Mouse (Mus musculus) thymus, postnatal 10 days (tissue): ENCODE measurements around the gene Ccl22.

ENCODE experiments used
- DNase-seq, 2 experiments: peaks; one replicate each; pipeline ENCODE4 v3.0.0; 2021; ENCODE audit warnings: low spot score in 2 of 2

Gene Ccl22

DNA sequence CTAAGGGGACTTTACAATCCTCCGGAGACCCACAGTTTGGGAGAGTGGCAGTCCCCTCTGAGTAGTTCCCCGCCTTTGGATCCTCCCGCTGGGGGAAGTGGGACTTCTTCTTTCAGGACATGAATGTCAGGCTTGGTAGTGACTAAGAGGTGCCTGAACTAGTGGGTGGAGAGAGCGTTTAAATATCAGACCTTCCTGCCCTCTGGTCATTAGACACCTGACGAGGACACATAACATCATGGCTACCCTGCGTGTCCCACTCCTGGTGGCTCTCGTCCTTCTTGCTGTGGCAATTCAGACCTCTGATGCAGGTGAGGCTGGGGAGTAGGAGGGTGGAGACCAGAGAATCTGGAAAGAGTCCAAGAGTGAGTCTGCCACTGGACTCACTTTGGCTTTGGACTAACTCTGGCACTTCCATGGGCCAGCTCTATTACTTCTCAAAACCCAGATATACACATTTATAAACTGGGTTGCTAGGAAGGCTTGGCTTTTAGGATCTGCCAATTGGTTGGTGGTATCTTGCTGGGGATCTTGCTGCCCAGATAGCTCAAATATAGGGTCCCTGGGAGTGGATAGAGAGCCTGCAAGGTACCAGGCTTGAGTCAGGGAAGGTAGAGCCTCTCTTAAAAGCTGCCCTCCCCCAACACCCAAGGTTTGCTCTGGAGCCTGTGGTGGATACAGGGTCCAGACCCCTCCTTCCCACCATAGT is at the start of gene Ccl22:
TSS of gene Ccl22 (plus strand) at position 115 of the 709 bp plus-strand sequence.
- DNase-seq: no peak

DNA sequence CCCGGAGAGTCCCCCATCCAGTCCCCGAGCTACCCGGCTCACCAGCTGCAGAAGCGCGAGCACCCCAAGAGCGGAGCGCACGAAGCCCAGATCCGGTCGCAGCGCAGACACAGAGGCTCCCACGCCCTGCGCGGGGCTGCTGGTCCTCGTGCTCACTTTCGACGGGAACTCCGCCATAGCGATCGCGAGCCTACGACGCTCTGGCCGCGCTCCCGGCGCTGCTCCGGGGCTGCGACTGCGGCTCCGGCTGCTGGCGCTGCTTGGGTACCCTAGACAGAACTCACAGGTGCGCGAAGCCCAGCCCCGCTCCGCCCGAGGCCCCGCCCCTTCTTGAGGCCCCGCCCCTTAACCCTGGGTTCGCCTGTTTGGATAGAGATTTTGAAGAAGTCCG is 49.4 kb upstream of the Ccl22 start, which contains the start of gene Pllp:
TSS of gene Pllp (minus strand) at position 285 of the 391 bp plus-strand sequence.
- DNase-seq: peak; percentile 13 to 28

DNA sequence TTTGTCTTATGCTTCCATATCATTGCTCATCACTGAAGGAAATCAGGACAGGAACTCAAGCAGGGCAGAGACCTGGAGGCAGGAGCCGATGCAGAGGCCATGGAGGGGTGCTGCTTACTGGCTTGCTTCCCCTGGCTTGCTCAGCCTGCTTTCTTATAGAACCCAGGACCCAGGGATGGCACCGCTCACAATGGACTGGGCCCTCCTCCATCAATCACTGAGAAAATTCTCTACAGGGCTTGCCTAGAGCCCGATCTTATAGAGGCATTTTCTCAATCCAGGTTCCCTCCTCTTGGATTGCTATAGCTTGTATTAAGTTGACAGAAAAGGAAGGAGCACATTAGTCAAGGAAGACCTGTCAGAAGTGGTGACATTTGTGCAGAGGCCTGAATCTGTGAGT is 48.8 kb upstream of the Ccl22 start:
- no peak for DNase-seq

DNA sequence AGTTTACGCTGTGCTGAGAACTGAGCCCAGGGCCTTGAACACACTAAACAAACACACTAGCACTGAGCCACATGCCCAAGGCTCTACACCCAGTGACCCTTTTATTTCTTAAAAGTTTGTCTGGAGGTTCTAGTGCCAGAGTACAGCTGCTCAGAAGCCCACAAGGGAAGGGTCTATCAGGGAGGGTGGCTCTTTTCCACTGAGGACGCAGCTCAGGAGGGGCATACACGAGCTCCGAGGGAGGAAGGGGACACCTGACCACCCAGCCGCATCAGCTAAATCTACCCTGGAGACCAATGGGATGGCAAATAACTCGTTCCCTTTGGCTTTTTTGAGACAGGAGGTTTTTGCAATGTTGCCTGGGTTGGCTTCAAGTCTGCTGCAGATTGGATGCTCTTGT is 47.4 kb upstream of the Ccl22 start:
- DNase-seq: no peak

DNA sequence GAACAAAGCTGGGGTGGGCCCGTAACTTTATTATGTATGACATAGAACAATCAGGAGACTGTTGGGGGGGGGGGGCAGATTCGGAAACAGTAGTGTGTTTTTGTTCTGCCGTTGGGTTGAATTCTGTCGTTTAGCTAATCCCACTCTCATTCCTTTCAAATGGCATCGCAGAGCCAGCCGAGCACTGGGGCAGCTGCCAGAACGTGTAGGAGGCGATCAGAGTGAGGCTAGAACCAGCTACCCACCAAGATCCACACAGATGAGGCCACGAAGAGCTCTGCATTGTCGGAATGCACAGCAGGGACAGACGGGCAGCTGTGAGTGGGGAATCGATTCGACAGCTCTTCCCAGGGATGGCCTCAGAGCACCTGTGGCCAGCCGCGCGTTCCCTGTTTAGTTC is 46.0 kb upstream of the Ccl22 start:
- DNase-seq: no peak

DNA sequence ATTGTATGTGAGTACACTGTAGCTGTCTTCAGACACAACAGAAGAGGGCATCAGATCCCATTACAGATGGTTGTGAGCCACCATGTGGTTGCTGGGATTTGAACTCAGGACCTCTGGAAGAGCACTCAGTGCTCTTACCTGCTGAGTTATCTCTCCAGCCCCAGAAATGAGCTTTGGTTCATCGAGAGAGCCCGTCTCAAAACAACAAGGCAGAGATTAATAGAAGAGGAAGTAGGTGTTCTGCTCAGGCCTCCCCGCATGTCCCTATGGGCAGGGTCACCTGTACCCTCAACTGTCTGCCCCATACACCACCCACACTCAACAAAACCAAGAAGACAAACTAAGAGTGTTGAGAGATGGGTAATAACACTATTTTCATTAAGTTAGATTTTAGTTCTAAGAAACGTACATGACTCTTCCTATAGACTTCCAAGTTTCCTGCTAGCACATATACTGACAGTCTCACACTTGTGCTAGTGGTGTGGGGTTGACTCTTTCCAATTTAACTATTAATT is 44.9 kb upstream of the Ccl22 start:
- no peak for DNase-seq

DNA sequence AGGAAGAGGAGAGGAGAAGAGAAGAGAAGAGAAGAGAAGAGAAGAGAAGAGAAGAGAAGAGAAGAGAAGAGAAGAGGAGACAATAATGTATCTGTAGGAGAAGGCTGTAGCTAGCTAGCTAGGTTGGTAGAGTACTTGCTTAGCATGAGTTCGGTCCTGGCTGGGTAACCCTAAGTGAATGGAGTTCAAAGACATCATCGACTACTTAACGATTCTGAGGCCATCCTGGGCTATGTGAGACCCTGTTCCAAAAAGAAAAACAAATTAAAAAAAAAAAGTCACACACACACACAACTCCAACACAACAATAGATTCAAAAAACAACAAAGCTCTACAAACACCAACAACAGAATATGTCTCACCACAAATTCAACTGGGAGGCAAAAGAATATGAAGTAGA is 43.2 kb upstream of the Ccl22 start:
- no peak for DNase-seq

DNA sequence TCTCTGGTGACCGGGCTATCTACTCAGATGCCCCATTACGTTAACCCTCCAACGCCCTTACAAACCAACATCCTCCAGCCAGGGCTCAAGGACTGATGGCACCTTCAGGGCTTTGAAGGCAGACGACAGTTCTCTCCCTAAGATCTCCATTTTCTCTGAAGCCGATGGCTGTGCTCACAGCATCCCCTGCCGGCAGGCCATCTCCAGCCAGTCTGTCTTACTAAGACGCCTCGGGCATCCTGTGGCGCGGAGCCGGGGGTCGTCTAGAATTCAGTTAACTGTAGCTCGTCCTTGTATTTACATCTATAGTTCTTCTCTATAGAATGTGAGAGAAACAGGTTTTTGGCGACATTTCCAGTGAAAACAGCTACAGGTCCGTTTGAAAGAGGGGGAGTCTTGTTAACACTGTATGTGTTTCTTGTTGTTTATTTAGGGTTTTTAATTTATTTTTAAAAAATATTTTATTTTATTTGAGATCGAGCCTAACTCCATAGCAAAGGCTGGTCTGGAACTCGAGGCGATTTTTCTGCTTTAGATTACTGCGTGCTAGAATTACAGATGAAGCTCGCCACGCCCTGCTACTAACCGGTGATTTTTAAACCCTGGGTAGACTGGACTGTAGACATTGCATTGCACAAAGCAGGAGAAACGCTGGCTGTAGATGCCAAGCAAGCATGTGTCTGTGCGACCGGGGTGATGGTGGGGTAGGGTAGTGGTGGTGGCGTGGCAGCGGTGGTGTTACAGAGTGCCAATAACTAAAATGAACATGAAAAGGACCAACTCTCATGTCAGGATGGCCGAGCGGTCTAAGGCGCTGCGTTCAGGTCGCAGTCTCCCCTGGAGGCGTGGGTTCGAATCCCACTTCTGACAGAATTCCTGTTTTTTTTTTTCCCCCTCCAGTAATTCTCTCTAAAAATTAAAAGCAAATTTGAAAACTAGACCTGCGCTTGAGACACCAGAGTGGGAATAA is 42.3 kb upstream of the Ccl22 start:
- DNase-seq: peak; percentile 67 to 72

DNA sequence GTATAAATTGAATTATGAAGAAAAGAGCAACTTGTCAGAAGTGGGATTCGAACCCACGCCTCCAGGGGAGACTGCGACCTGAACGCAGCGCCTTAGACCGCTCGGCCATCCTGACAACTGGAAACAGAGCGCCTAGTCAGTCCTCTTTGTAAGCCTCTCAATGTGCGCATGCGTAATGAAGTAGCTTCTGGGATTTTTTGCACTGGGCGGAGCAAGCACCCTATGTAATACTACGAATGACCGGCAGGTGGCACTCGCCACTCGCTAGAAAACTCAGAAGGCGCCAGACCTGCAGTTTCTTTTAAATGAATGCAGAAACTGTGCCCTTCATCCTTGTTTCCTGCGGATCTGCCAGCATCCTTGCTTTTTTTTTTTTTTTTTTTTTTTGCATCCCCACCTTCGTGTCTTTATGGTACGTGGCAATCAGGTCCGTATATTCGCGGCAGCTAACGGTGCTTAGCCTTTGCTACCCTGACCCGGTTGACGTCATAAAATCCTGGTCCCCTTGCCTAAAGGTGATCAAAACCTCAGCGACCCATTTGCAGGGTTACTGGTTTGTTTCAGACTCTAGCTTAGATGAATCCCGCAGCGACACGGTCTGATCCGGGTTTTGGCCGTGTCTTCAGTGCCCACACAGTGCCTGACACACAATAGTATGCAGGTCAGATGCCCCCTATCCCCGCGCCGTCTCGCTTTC is 41.3 kb upstream of the Ccl22 start:
- DNase-seq: peak; percentile 88 to 97

DNA sequence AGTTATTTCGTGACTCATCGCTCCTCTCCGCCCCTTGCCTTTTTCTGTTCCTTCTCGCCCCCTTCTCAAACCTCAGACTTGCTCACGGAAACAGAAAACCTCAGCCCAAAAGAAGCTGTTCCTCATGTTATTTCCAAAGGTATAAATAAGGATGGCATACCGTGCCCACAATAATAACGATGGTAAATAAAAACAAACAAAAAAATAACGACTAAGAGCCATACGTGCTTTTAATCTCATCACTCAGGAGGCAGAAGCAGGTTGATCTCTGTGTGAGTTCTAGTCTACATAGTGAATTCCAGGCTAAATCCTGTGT is 40.8 kb upstream of the Ccl22 start:
- DNase-seq: no peak

DNA sequence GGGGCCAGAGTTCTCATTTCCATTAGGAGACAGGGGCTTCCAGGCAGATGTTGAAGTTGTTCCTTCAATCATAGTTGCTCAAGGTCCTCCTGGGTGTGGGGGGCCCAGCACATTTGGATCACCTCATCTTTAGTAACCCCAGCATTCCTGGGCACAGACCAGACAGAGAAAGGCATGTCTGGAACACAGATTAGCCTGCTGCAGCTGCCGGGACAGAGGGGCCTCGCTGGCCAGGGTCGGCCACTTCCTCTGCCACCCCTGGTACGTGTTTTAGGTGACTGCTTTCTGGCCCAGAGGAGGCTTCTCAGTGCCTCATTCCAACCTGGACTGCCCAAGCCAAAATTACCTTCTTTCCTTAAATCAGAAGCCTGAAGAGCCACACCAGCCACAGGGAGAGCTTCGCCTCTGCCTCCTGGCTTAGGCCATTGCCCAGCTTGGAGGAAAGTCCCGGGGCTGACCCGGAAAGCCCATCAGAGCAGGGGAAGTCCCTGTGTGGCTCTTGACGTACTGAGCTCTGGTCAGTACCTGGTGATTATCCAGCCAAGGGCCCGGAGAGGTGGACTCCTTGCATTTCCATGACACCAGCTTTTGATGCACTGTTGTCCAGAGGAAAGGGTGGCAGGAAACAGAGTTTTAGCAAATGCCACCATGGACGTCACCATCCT is 39.7 kb upstream of the Ccl22 start:
- no peak for DNase-seq

DNA sequence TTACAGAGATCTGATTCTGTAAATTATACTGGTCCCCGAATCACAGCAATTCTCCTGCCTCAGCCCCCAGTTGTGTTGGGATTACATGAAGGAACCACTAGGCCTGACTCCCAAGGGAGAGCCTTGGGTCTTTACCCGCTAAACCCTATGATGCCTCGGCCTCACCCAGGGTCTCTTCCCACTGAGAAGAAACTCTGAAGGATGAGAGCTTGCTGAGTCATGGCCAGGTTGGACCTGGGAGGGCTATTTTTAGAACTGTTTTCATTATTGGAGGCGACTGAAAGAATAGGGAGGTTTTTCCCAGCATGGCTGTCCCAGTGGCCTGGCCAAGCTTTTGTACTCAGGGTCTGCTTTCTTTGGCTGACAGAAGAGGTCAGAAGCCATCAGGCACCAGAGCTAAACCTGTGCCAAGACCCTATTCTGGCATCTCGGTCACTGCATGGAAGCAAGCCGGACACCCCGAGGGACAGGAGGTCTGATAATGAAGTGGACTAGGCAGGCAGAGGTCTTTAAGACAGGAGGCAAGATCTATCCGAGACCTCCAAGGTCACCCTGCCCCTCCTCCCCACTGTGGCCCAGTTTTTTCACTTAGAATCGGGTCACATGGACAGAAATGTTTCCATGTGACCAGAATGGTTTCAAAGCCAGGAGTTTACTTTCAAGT is 38.5 kb upstream of the Ccl22 start:
- no peak for DNase-seq

DNA sequence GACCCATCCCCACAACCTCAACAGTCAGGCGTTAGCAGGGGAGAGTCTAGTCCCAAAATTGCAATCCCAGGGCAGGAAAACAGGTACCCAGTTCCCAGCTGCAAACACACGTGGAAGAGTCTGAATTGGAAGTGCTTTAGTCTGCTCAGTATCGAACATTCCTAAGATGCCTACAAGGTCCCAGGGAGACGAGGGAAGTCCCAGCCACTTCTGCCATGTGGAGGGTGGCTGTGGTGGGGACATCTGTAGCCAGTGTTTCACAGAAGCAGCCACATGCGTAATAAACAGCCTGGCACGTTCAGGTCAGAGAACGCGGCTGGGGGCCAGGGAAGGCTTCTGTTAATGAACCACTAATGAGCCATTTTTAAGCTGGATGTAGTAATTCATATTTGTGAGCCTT is 35.1 kb upstream of the Ccl22 start:
- no peak for DNase-seq

DNA sequence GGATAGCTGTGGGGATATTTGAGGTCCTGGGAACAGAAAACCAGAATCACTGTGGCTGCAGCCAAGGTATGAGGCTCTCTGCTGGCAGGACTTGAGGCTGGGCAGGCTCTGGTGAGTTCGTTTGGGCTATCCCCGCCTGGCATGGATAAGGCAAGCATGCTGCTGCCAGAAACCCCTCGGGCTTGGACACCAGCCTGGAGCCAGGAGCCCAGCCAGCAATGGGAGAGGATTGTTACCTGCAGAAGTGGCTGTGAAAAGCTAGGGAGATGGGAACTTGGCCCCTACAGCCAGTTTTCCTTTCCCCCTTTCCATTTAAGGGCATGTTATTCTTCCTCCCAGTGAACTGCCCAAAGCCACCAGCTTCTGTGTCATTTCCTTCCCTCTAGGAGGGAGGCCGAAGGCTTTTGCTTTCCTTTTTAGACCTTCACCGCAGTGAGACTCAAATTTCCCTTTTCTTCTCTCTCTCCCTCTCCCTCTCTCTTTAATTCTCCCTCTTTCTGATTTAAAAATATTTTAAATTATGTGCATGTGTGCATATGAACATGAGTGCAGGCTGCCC is 34.2 kb upstream of the Ccl22 start:
- DNase-seq: no peak

DNA sequence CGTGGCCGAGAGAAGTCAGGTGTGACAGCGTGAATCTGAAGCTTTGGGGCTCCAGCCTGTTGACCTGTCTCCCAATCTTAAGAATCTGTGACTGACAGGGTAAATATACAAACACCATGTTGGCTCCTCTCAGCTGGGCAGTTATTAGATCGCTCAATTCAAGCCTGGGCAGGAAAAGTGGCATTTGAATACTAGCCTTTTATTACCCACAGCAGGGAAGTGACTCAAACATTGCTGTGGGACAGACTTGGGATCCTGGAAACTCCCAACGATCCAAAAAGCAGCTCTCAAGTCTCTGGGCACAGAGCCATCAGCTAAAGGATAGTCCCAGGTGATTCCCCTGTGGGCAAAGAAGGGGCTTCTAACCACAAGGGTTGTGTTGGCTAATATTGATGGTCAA is 30.8 kb upstream of the Ccl22 start:
- DNase-seq: no peak

DNA sequence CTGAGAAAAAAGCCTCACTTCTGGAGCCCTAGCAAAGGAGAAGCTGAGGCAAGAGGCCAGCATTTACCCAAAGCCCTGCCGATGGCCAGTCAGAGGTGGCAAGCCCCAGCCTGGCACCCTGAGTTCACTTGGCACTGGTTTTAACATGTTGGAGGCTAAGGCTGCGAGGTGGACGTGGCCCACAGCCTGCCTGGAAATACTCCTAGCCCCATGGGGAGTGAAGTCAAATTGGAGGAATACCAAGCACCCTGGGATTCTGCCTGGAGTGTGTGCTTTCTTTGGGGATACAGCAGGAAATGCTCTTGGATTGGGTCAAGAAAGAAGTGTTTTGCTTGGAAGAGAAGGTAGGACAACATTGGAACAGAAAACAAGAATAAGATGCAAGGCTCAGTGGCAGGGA is 29.5 kb upstream of the Ccl22 start:
- no peak for DNase-seq

DNA sequence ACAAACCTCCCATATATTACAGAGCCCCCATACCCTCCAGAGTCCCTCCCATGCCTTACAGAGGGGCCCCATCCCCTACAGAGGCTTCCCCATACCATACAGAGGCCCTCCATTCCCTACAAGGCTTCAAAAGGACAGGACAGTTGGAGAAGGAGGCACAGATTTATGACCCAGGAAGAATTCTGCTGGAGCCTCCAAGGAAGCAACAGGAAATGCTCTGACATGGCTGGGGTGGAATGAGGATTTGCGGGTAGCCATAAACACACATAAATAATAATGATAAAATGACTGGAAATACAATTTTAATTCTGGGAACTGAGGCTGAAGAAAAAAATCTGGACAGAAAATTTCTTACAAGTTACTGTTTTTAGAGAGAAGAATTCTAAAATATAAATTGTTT is 28.5 kb upstream of the Ccl22 start:
- no peak for DNase-seq

DNA sequence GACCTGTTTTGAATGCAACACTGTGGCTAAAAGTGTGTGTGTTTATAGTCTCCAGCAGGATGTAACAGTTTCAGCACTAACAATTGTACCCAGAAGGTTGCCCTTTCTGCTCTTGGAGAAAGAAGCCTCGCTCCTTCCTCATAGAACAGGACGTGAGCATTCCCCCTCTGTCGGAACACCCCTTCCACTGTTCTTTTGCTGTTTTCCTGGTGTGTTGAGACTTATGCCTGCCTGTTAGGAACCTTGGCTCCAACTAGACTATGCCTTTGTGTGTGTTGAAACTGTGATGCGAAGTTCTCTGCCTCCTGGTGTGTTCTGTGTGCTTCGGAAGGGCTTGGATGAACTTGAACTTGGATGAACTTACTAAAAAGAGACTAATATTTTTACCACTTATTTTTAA is 19.4 kb upstream of the Ccl22 start:
- no peak for DNase-seq

DNA sequence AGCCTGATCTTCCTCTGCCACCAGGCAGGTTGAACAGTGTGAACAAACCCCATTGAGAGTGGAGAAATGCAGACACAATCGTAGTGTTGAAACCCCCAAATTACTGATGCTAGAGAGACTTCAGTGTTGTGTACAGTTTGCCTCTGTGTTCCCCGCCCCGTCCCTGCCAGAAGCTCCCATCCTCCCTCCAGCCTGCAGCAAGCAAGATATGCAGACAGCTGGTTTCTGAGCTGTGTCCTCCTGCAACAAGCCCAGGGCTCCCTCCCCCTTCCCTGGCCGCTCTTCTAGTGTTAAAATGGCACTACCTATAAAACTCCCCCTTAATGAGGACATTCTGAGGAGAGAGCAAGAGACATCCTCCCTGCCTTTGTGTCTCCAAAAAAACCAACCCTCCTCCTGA is 16.1 kb upstream of the Ccl22 start:
- no peak for DNase-seq

DNA sequence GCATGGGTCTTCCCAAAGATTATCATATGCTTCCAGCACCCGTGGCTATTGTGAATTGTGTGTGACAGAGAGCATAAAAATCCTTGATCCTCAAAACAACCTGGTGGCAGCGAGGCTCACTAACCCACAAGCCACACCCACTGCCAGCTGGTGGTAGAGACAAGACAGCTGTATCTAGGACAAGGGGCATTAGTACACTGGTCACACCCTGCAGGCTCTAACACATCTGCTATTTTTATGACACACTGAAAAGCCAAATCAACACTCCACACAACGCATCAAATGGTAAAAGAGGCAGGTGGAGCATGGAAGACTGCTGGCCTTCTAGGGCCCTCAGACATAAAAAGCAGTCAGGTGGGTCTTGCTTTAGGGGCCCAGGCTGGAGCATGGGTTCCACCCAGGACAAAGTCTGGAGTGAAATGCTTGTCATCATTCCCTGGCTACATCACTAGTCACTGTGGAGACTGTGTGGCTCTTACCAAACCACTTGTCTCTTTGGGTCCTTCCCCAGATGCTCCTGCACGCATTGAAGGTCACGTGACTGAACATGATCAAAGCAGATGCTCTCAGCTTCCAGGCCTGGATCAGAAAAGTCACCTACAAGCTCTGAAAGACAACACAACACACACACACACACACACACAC is 11.4 kb upstream of the Ccl22 start:
- no peak for DNase-seq
